16 mouse cellular contexts compared by ENCODE assay signal in the genomic region with DNA sequence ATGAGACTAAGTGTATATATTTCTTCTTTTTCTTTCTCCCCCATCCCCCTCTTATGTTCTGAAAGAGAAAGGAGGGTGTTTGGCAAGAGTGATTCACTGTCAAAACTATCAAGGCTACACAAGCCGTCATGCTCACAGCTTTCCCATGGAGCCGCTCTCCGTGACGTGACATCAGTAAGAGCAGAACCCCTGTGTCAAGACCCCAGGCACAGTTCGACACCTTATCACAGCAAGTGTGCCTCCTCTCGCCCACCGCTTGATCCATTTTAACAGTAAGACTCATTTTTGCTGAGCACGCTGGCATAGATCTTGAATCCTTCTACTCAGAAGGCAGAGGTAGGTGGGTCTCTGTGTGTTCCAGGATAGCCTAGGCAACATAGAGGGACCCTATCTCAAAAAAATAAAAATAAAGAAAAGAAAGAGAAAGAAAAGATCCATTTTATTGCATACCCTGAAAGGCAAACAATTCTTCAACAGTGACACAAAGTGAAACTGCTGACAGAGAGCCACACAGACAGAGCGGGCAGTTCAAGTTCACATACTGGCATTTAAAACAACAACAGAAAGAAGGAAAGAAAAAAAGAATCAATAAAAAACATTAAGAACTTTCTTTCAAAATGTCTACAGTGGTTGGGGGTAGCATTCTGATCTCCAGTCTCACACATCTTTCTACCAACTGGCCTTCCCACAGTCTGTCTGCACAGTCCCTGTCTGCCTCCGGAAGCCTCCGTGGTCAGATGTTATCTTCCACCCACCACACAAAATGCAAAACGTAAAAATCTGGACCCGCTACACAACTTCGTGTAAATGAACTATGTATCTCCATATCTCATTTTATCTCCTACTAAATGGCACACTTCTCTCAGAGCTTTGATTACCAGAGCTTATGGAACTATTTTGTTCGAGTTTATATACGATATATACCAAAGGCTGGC. TPM values are rescaled to one million over a fixed set of nuclear protein-coding genes. Genes with fewer than 3 reads are reported as not detected.
DNase-seq lines count a peak whose midpoint lies in the region; ATAC-seq and TF ChIP-seq lines count a peak whose summit lies in the region.
"Had no signal": no experiment of that assay in that cellular context is flagged by ENCODE, and none has a peak within 500 bp of the region (broad histone marks: within the 10 kb centered on the region; RNA-seq: fewer than 3 reads in every experiment).

No protein-coding gene starts in this region.

- intact Hi-C loops in heart, postnatal 10 days (cut with DNase I): no loop called here
- intact Hi-C loops in left cerebral cortex, postnatal 10 days (cut with DNase I): no loop called here

- no peak for TF ChIP-seq CTCF in MEL (IDR thresholded peaks at IDR 0.05 in 2 of 3, conservative IDR thresholded peaks at IDR 0.05 in 1 of 3; ENCODE audit: control insufficient read depth in 1 of 3, insufficient read depth in 1 of 3, low read depth in 2 of 3, low read length in 3 of 3, poor library complexity in 1 of 3, severe bottlenecking in 1 of 3)

- H3K4me2 ChIP-seq in heart, embryonic 11.5 days: no peak overlapping the region
- H3K4me2 ChIP-seq: heart, embryonic 13.5 days; limb, embryonic 13.5 days had no signal

- 0 out of 4 replicates have a peak, but pooled peaks of 1 of the 2 experiments have one; percentile 16 for TF ChIP-seq EP300 in MEL (IDR thresholded peaks at IDR 0.05; ENCODE audit: low read depth in 1 of 2, low read length in 2 of 2)

- 0 out of 4 replicates have a peak overlapping the region, but pooled peaks of 1 of the 2 experiments have one; percentile 12 for H3K4me3 ChIP-seq in MEL (ENCODE audit: control insufficient read depth in 1 of 2, insufficient read depth in 1 of 2, low read depth in 2 of 2, low read length in 2 of 2)
- H3K4me3 ChIP-seq in heart, embryonic 11.5 days (ENCODE audit: low read depth, low read length): no peak overlapping the region
- H3K4me3 ChIP-seq: heart, embryonic 13.5 days; hindbrain, embryonic 10.5 days; limb, embryonic 13.5 days; midbrain, embryonic 10.5 days had no signal

- H3K27ac ChIP-seq in MEL (ENCODE audit: control insufficient read depth, low read depth, low read length): no peak overlapping the region
- no peak overlapping the region for H3K27ac ChIP-seq in heart, embryonic 11.5 days (ENCODE audit: low read depth, low read length)
- H3K27ac ChIP-seq: heart, embryonic 13.5 days; hindbrain, embryonic 10.5 days; limb, embryonic 13.5 days; midbrain, embryonic 10.5 days had no signal

- H3K79me2 ChIP-seq in MEL (ENCODE audit: control insufficient read depth, insufficient read depth, low read length, poor library complexity): no peaks in the 10 kb centered on the region

- peak; percentile 78 for DNase-seq in heart, adult 11 months
- DNase-seq in heart, postnatal 10 days: no peak
- peak; percentile 37 for DNase-seq in MEL (ENCODE audit: low read depth, low spot score)
- peak; percentile 47 to 54 for DNase-seq in thymus, postnatal 36 days
- DNase-seq in left cerebral cortex, postnatal 10 days (ENCODE audit: extremely low spot score in 1 of 2, low spot score in 2 of 2): no peak
- DNase-seq: B cell, adult 2 months; cerebellum, postnatal 14 days; gastrocnemius, postnatal 25 days; lung, postnatal 10 days had no signal

- no peaks in the 10 kb centered on the region for H3K36me3 ChIP-seq in MEL (ENCODE audit: control insufficient read depth in 1 of 2, insufficient read depth in 2 of 2, low read length in 2 of 2)
- no peaks in the 10 kb centered on the region for H3K36me3 ChIP-seq in heart, embryonic 11.5 days (ENCODE audit: control insufficient read depth, insufficient read depth, low read length)
- H3K36me3 ChIP-seq: hindbrain, embryonic 10.5 days; midbrain, embryonic 10.5 days had no signal

- no peak overlapping the region for H3K9ac ChIP-seq in MEL (ENCODE audit: control insufficient read depth, low read depth, low read length, poor library complexity, severe bottlenecking)
- H3K9ac ChIP-seq in heart, embryonic 11.5 days (ENCODE audit: low read depth, low read length): no peak overlapping the region
- H3K9ac ChIP-seq: heart, embryonic 13.5 days; limb, embryonic 13.5 days had no signal

- WGBS in heart, embryonic 11.5 days (ENCODE audit: insufficient replicate concordance): 81% methylated on average over 16 of the region's 16 CpGs

- no peak for TF ChIP-seq RAD21 in MEL (IDR thresholded peaks at IDR 0.05; ENCODE audit: low read depth, low read length)

- H3K4me1 ChIP-seq in MEL (ENCODE audit: control insufficient read depth in 1 of 2, insufficient read depth in 2 of 2, low read length in 2 of 2): no peaks in the 10 kb centered on the region; a peak in 1 of 4 replicates
- peaks cover 12% of the 10 kb centered on the region; the same call in 1 of the 2 replicates for H3K4me1 ChIP-seq in heart, embryonic 11.5 days (ENCODE audit: control insufficient read depth, insufficient read depth, low read length)

- ATAC-seq in megakaryocyte, adult 5-6 weeks (ENCODE audit: poor library complexity, severe bottlenecking): 0 out of 2 replicates have a peak, but pooled peaks have one; percentile 35
- no peak for ATAC-seq in heart, embryonic 11.5 days (replicated peaks; ENCODE audit: insufficient number of reproducible peaks, low FRiP score, low TSS enrichment)
- ATAC-seq: intestine, embryonic 16.5 days had no signal

- TF ChIP-seq POLR2A in MEL (IDR thresholded peaks at IDR 0.05; ENCODE audit: control insufficient read depth in 1 of 2, insufficient read depth in 1 of 2, low read depth in 1 of 2, low read length in 2 of 2, poor library complexity in 1 of 2): no peak

- no peaks in the 10 kb centered on the region for H3K27me3 ChIP-seq in MEL (ENCODE audit: control insufficient read depth in 1 of 2, insufficient read depth in 2 of 2, low read length in 2 of 2)
- H3K27me3 ChIP-seq in heart, embryonic 11.5 days (ENCODE audit: control insufficient read depth, insufficient read depth, low read length): no peaks in the 10 kb centered on the region
- H3K27me3 ChIP-seq: heart, embryonic 13.5 days had no signal

- H3K9me3 ChIP-seq in MEL (replicated peaks; ENCODE audit: insufficient read depth, low read length): no peaks in the 10 kb centered on the region
- H3K9me3 ChIP-seq in heart, embryonic 11.5 days (replicated peaks; ENCODE audit: control insufficient read depth, low read length): no peaks in the 10 kb centered on the region
- H3K9me3 ChIP-seq: heart, embryonic 13.5 days; hindbrain, embryonic 10.5 days; limb, embryonic 13.5 days; midbrain, embryonic 10.5 days had no signal

TF ChIP-seq in MEL, 35 proteins besides CTCF, POLR2A, EP300 and RAD21:
- no peak for TF ChIP-seq ZNF384 (IDR thresholded peaks at IDR 0.05; ENCODE audit: low read depth, low read length)
- peak; percentile 62 for TF ChIP-seq RCOR1 (IDR thresholded peaks at IDR 0.05; ENCODE audit: low read depth, low read length)
- TF ChIP-seq TAL1 (IDR thresholded peaks at IDR 0.05; ENCODE audit: low read length): no peak
- TF ChIP-seq MXI1 (IDR thresholded peaks at IDR 0.05; ENCODE audit: low read depth, low read length): no peak
- peak; percentile 37; the same call in 1 of the 2 replicates for TF ChIP-seq GATA1 (IDR thresholded peaks at IDR 0.05; ENCODE audit: low read depth, low read length)
- no peak for TF ChIP-seq NRF1 (IDR thresholded peaks at IDR 0.05; ENCODE audit: insufficient read depth, low read depth, low read length, poor library complexity, severe bottlenecking)
- peak; percentile 32; the same call in 1 of the 2 replicates for TF ChIP-seq BHLHE40 (IDR thresholded peaks at IDR 0.05; ENCODE audit: borderline replicate concordance, low read depth, low read length)
- TF ChIP-seq MEF2A (IDR thresholded peaks at IDR 0.05; ENCODE audit: extremely low read depth, insufficient replicate concordance, low read depth, low read length, poor library complexity, severe bottlenecking): no peak
- no peak for TF ChIP-seq USF2 (IDR thresholded peaks at IDR 0.05; ENCODE audit: borderline replicate concordance in 1 of 2, insufficient read depth in 1 of 2, low read depth in 1 of 2, low read length in 2 of 2)

RNA-seq across cellular contexts. Expression of a gene that starts 24.7 kb away (rescaled TPM):
- 10 to 100 TPM; 42.6 to 52.0 TPM for total RNA-seq in heart, postnatal 10 days (2021)
- total RNA-seq in MEL (2012; rRNA removed): 5.9 and 6.7 TPM in 2 replicates
- polyA plus RNA-seq in MEL (2012; ENCODE audit: insufficient read depth in 1 of 2, insufficient read length in 2 of 2, low read depth in 1 of 2, low replicate concordance in 2 of 2, missing spikeins in 1 of 2): 1 to 10 TPM in 1 of 2 experiments, not detected in 1; 3.0 TPM
- total RNA-seq in megakaryocyte, adult 5-6 weeks (2015): 0.89 and 1.3 TPM in 2 replicates
- total RNA-seq in megakaryocyte, adult 5-6 weeks (2017): 1.3 and 1.7 TPM in 2 replicates
- 1 to 10 TPM; 7.2 to 7.7 TPM for total RNA-seq in left cerebral cortex, postnatal 10 days (2021)
- 38.2 and 39.2 TPM in 2 replicates for polyA plus RNA-seq in heart, embryonic 11.5 days (2014; fragmentation: Nextera tagmentation; extraction: Ambion mirVana)

Comparison
In these comparisons a context has a peak if more than half of its experiments do, and no peak if none do; other contexts are left out.
1. DNase-seq: peak in heart, adult 11 months (single experiment), MEL (single experiment) and thymus, postnatal 36 days (2 of 2); none in heart, postnatal 10 days (0 of 2) and left cerebral cortex, postnatal 10 days (0 of 2).